Mouse (Mus musculus) heart, adult 2 months (tissue): ENCODE results near the gene Iglon5. TPM values are rescaled to one million over a fixed set of nuclear protein-coding genes. Genes with fewer than 3 reads are reported as not detected.

ENCODE experiments used
- DNase-seq, 2 experiments: peaks; one replicate each; pipeline ENCODE4 v3.0.0; 2021
- H3K27ac ChIP-seq: fragments of 200-600 bp; 2 replicates; pipeline ENCODE4 v1.8.1; 2022
- H3K27me3 ChIP-seq: fragments of 200-500 bp; 2 replicates; pipeline ENCODE4 v1.6.1; 2012; ENCODE audit warnings: mild to moderate bottlenecking, low read length, inconsistent platforms, mixed read lengths; ENCODE audit not compliant: control insufficient read depth, insufficient read depth
- H3K36me3 ChIP-seq: fragments of 200-500 bp; 2 replicates; pipeline ENCODE4 v1.6.1; 2012; ENCODE audit warnings: low read length, inconsistent platforms; ENCODE audit not compliant: control insufficient read depth, insufficient read depth
- H3K4me1 ChIP-seq: fragments of 200-500 bp; 2 replicates; pipeline ENCODE4 v1.6.1; 2011; ENCODE audit warnings: low read length; ENCODE audit not compliant: control insufficient read depth, insufficient read depth
- H3K4me3 ChIP-seq: fragments of 200-600 bp; 2 replicates; pipeline ENCODE4 v1.8.1; 2022
- H3K79me2 ChIP-seq: fragments of 200-500 bp; replicated peaks from 2 replicates; pipeline ENCODE4 v1.6.1; 2012; ENCODE audit warnings: mild to moderate bottlenecking, inconsistent platforms, low read length, moderate library complexity, mixed read lengths; ENCODE audit not compliant: control insufficient read depth, insufficient read depth
- H3K9ac ChIP-seq: fragments of 200-500 bp; 2 replicates; pipeline ENCODE4 v1.6.1; 2012; ENCODE audit warnings: low read depth, mild to moderate bottlenecking, control low read depth, inconsistent platforms, low read length, mixed read lengths
- CTCF ChIP-seq: fragments of 200-600 bp; IDR thresholded peaks from 2 replicates; pipeline ENCODE4 v1.8.1; 2022; ENCODE audit warnings: antibody characterized with exemption, mild to moderate bottlenecking, moderate library complexity
- EP300 ChIP-seq: fragments of 200-500 bp; IDR thresholded peaks from 2 replicates; pipeline ENCODE4 v1.6.1; 2011; ENCODE audit warnings: low read depth, low read length, control low read depth; ENCODE audit not compliant: insufficient read depth
- POLR2A ChIP-seq: fragments of 200-500 bp; IDR thresholded peaks from 2 replicates; pipeline ENCODE4 v1.6.1; 2011; ENCODE audit warnings: mild to moderate bottlenecking, low read depth, low read length, control low read depth; ENCODE audit not compliant: insufficient read depth
- WGBS: fragments of 180-500 bp; shearing (Covaris S2); methylation state at CpG from one replicate; pipeline ENCODE4 v1.1.7; 2018; 5-methylcytosine and 5-hydroxymethylcytosine counted together
- intact Hi-C: fragments of 180-260 bp; cut with DNase I; formaldehyde crosslinking; loops from one replicate; pipeline ENCODE4 v1.15.1; 2025
- polyA plus RNA-seq: library from polyadenylated mRNA; depleted of rRNA; stranded (reverse); fragments of >200 nt; gene quantifications from 2 replicates; pipeline ENCODE4 v1.2.3, GENCODE M21; 2012
- total RNA-seq, 2 experiments: library from RNA; stranded (reverse); gene quantifications; 2 replicates each; pipeline ENCODE4 v1.2.3; 2021

Gene Iglon5
- total and polyA plus RNA-seq, 3 experiments: 0.14 to 0.78 (median 0.16) TPM

GRCm38 (mm10) chr7:43475706-43476105 is 14.2 kb downstream of the Iglon5 start:
- Histone ChIP-seq H3K79me2 (no peaks in the 10 kb centered on the region), H3K9ac (no peak overlapping the region), H3K4me3 (no peak overlapping the region), H3K27ac (no peak overlapping the region), H3K27me3 (peaks cover 3% of the 10 kb centered on the region; the same call in 1 of the 2 replicates), H3K36me3 (no peaks in the 10 kb centered on the region), H3K4me1 (no peaks in the 10 kb centered on the region)
- intact Hi-C loops: no loop called here
- DNase-seq: no peak
- TF ChIP-seq EP300 (no peak), POLR2A (no peak), CTCF (no peak)
- 8% methylated on average over 23 of the region's 23 CpGs for WGBS

- intact Hi-C loops: no loop called here
- TF ChIP-seq CTCF (peak; percentile 67), EP300 (no peak)
- H3K4me3 ChIP-seq: no peak overlapping the region
- H3K27me3 ChIP-seq: no peaks in the 10 kb centered on the region
- no peaks in the 10 kb centered on the region for H3K79me2 ChIP-seq
- no peak for DNase-seq
- 50% methylated on average over 8 of the region's 8 CpGs for WGBS
- no peaks in the 10 kb centered on the region for H3K36me3 ChIP-seq
- no peak overlapping the region for H3K27ac ChIP-seq
- H3K9ac ChIP-seq: no peak overlapping the region
- no peaks in the 10 kb centered on the region; the same call in 1 of the 2 replicates for H3K4me1 ChIP-seq
Observed at GRCm38 (mm10) chr7:43470373-43470772, 19.5 kb downstream of the Iglon5 start.

- H3K4me3 ChIP-seq: peak overlapping the region; percentile 60
- no peaks in the 10 kb centered on the region for H3K27me3 ChIP-seq
- WGBS: under 1% methylated on average over 33 of the region's 33 CpGs
- no peaks in the 10 kb centered on the region for H3K36me3 ChIP-seq
- TF ChIP-seq EP300: 0 out of 2 replicates have a peak, but pooled peaks have one; percentile 22
- peak; percentile 96 for TF ChIP-seq CTCF
- no peak for TF ChIP-seq POLR2A
- peak overlapping the region; percentile 49 for H3K27ac ChIP-seq
- H3K9ac ChIP-seq: peak overlapping the region; percentile 60
- peak; percentile 86 for DNase-seq
- no peaks in the 10 kb centered on the region for H3K79me2 ChIP-seq
- no peaks in the 10 kb centered on the region; the same call in 1 of the 2 replicates for H3K4me1 ChIP-seq
- intact Hi-C loops: loop anchor here (1.0 to 10.0 kb wide), 4 partner anchors 21 to 181 kb away; partner anchors contain the start of gene Zfp719
Observed at GRCm38 (mm10) chr7:43466099-43466694, 23.7 kb downstream of the Iglon5 start.

- Histone ChIP-seq H3K4me1 (no peaks in the 10 kb centered on the region; the same call in 1 of the 2 replicates), H3K27me3 (no peaks in the 10 kb centered on the region), H3K79me2 (no peaks in the 10 kb centered on the region), H3K9ac (peak overlapping the region; percentile 60), H3K36me3 (no peaks in the 10 kb centered on the region), H3K4me3 (peak overlapping the region; percentile 60), H3K27ac (peak overlapping the region; percentile 49)
- TF ChIP-seq CTCF (no peak; the same call in none of the 2 replicates), POLR2A (0 out of 2 replicates have a peak, but pooled peaks have one; percentile 30), EP300 (no peak)
- intact Hi-C loops: loop anchor here (1.0 to 10.0 kb wide), 4 partner anchors 20 to 181 kb away; partner anchors contain the start of gene Zfp719
- under 1% methylated on average over 33 of the region's 33 CpGs for WGBS
- peak; percentile 88 to 92 for DNase-seq
Observed at GRCm38 (mm10) chr7:43465344-43466098, 24.4 kb downstream of the Iglon5 start.

- 11% methylated on average over 35 of the region's 35 CpGs for WGBS
- DNase-seq: peak; percentile 21 to 35
- Histone ChIP-seq H3K4me1 (no peaks in the 10 kb centered on the region; the same call in 1 of the 2 replicates), H3K9ac (peak overlapping the region; percentile 57), H3K27me3 (no peaks in the 10 kb centered on the region), H3K36me3 (no peaks in the 10 kb centered on the region), H3K79me2 (no peaks in the 10 kb centered on the region), H3K27ac (peak overlapping the region; percentile 26; the same call in 1 of the 2 replicates), H3K4me3 (peak overlapping the region; percentile 60)
- intact Hi-C loops: loop anchor here (5.0 to 10.0 kb wide), 2 partner anchors 112 to 180 kb away; partner anchors contain the start of gene Zfp719
- TF ChIP-seq CTCF (peak; percentile 59; the same call in 1 of the 2 replicates), POLR2A (no peak)
Observed at GRCm38 (mm10) chr7:43464864-43465343, 25.0 kb downstream of the Iglon5 start.
